Mouse (Mus musculus) layer of hippocampus, postnatal 14 days (tissue): ENCODE results near the gene Rfxank. TPM values are rescaled to one million over a fixed set of nuclear protein-coding genes. Genes with fewer than 3 reads are reported as not detected.

Source experiments
- DNase-seq, 2 experiments: peaks; one replicate each; pipeline ENCODE4 v3.0.0; 2021 to 2022; ENCODE audit warnings: low spot score in 2 of 2, mixed read lengths in 1 of 2
- microRNA-seq, 2 experiments: library from miRNA; unstranded; fragments of <30 nt; microRNA quantifications; one replicate each; pipeline ENCODE4 v1.2.0; 2021
- total RNA-seq, 2 experiments: library from RNA; stranded (reverse); gene quantifications; 2 replicates each; pipeline ENCODE4 v1.2.3; 2021

The Rfxank gene
- total RNA-seq, 2 experiments from 2014 or later, result 9.9 to 12.6 TPM

GRCm38 (mm10) chr8:70112401-70113016, 26.4 kb downstream of the Rfxank start:
- DNase-seq, result no peak

- DNase-seq, result no peak
These were observed 27.7 kb downstream of the Rfxank start for GRCm38 (mm10) chr8:70111192-70111795.

- DNase-seq, result no peak
These were observed 28.5 kb downstream of the Rfxank start for GRCm38 (mm10) chr8:70110451-70110850.

GRCm38 (mm10) chr8:70104922-70105321, 34.0 kb downstream of the Rfxank start:
- no peak for DNase-seq

GRCm38 (mm10) chr8:70104506-70104905, 34.4 kb downstream of the Rfxank start:
- no peak for DNase-seq

GRCm38 (mm10) chr8:70100241-70100640, 38.7 kb downstream of the Rfxank start:
- DNase-seq, result no peak

- no peak for DNase-seq
These were observed 39.7 kb downstream of the Rfxank start for GRCm38 (mm10) chr8:70099276-70099675.

- no peak for DNase-seq
These were observed 46.2 kb downstream of the Rfxank start for GRCm38 (mm10) chr8:70092786-70093185.

GRCm38 (mm10) chr8:70089296-70089960, 49.5 kb downstream of the Rfxank start:
- no peak for DNase-seq

GRCm38 (mm10) chr8:70087836-70088650, 50.9 kb downstream of the Rfxank start:
- DNase-seq, result peak; percentile 59 to 72

GRCm38 (mm10) chr8:70087237-70087636, 51.7 kb downstream of the Rfxank start:
- no peak for DNase-seq

GRCm38 (mm10) chr8:70086151-70086550, 52.8 kb downstream of the Rfxank start:
- DNase-seq, result no peak

GRCm38 (mm10) chr8:70084191-70085065, 54.5 kb downstream of the Rfxank start:
- no peak for DNase-seq

GRCm38 (mm10) chr8:70083285-70083684, 55.7 kb downstream of the Rfxank start, which contains the start of gene Hapln4:
TSS of gene Hapln4 (plus strand) at chr8:70083457.
- DNase-seq, result no peak

- no peak for DNase-seq
These were observed 57.0 kb downstream of the Rfxank start for GRCm38 (mm10) chr8:70081976-70082375.

Small RNA genes within 50 kb of the gene (microRNA-seq; reads per million reads assigned to microRNA genes)
- 16.5 to 18.7 reads per million in 2 experiments for gene Mir7066

Other genes starting within 250 kb of the Rfxank start
- under 1 TPM; 0.25 to 0.48 TPM for gene Tssk6, start 237.0 kb downstream of the Rfxank start, total RNA-seq
- gene Ndufa13, start 236.6 kb downstream of the Rfxank start, total RNA-seq, result 100 to 1,000 TPM; 152 to 159 TPM
- 10 to 100 TPM; 19.8 to 24.6 TPM for gene Yjefn3, start 236.4 kb downstream of the Rfxank start, total RNA-seq
- gene Gatad2a, start 142.8 kb downstream of the Rfxank start, total RNA-seq, result 10 to 100 TPM; 30.7 to 38.7 TPM
- gene Mau2, start 96.4 kb downstream of the Rfxank start, total RNA-seq, result 10 to 100 TPM; 81.4 to 85.3 TPM
- 10 to 100 TPM; 50.5 to 57.3 TPM for gene Sugp1, start 96.3 kb downstream of the Rfxank start, total RNA-seq
- 1 to 10 TPM; 1.9 to 3.1 TPM for gene Tm6sf2, start 66.2 kb downstream of the Rfxank start, total RNA-seq
- gene Hapln4, start 55.7 kb downstream of the Rfxank start, total RNA-seq, result 10 to 100 TPM; 29.7 to 35.4 TPM
- gene Ncan, start 18.3 kb downstream of the Rfxank start, total RNA-seq, result 100 to 1,000 TPM; 371 to 387 TPM
- 10 to 100 TPM; 26.9 to 31.2 TPM for gene Nr2c2ap, start 7.8 kb downstream of the Rfxank start, total RNA-seq
- 10 to 100 TPM; 42.0 to 44.1 TPM for gene Borcs8, start 345 bp upstream of the Rfxank start, total RNA-seq
- under 1 TPM; 0.29 to 0.41 TPM for gene Mef2b, start 557 bp upstream of the Rfxank start, total RNA-seq
- 10 to 100 TPM; 46.1 to 49.4 TPM for gene Tmem161a, start 33.2 kb upstream of the Rfxank start, total RNA-seq
- 10 to 100 TPM; 34.0 to 36.2 TPM for gene Slc25a42, start 73.2 kb upstream of the Rfxank start, total RNA-seq
- gene Sugp2, start 95.1 kb upstream of the Rfxank start, total RNA-seq, result 100 to 1,000 TPM; 124 TPM
- gene Armc6, start 95.3 kb upstream of the Rfxank start, total RNA-seq, result 10 to 100 TPM; 60.1 to 67.4 TPM
- gene Homer3, start 143.7 kb upstream of the Rfxank start, total RNA-seq, result 10 to 100 TPM; 75.5 to 84.3 TPM
- 10 to 100 TPM; 41.4 to 53.6 TPM for gene Ddx49, start 163.3 kb upstream of the Rfxank start, total RNA-seq
- 100 to 1,000 TPM; 134 to 148 TPM for gene Cope, start 163.4 kb upstream of the Rfxank start, total RNA-seq
- 100 to 1,000 TPM; 107 to 119 TPM for gene Cers1, start 176.6 kb upstream of the Rfxank start, total RNA-seq
- 10 to 100 TPM; 11.2 to 22.7 TPM for gene Gdf1, start 190.7 kb upstream of the Rfxank start, total RNA-seq
- gene Upf1, start 214.1 kb upstream of the Rfxank start, total RNA-seq, result 10 to 100 TPM; 50.3 to 54.9 TPM
- under 1 TPM; 0.21 to 0.30 TPM for gene Comp, start 234.4 kb upstream of the Rfxank start, total RNA-seq